Mouse (Mus musculus) CD8-positive naive resting alpha-beta T cell, adult 2 months (primary cell): Measurements from ENCODE around the gene Setd1b.

Source experiments
- DNase-seq, 2 experiments: peaks; one replicate each; pipeline ENCODE4 v3.0.0; 2022; ENCODE audit warnings: low read depth in 2 of 2, low spot score in 2 of 2

Setd1b gene

DNA sequence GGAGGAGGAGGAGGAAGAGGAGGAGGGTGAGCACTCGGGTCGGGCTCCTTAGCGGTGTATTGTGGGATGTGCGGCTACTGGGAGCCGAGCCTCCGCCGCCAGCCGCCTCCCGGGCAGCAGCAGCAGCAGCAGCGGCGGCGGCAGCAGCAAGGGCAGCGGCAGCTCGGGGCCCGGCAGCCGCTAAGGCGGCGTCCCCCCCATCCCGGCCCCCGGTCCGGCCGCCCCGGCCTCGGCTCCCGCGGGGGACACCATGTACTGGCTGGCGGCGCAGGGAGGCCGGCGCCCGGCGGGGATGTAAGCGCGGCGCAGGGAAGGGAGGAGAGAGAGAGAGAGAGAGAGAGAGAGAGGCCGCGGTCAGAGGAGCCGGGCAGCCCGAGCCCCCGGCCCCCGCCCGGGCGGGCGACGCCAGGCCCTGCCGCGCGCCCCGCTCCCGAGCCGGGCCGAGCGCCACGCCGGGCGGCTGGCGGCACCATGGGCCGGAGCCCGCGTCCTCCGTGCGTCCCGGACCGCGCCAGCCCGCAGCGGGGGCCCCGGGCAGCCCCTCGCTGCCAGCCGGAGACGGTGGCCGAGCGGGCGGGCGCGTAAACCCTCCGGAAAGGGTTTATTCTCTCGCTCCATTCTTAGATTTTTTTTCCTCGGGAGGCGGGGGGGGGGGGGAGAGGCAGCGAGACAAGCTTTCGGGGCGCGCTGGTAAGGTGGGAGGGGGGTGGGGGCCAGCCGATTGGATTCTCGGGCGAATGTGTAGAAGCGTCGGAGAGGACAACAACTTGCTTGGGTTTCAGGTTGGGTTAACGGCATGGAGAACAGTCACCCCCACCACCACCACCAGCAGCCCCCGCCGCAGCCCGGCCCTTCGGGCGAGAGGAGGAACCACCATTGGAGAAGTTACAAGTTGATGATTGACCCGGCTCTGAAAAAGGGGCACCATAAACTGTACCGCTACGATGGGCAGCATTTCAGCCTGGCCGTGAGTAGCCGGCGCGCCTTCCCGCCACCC is at the start of gene Setd1b:
Gene Setd1b, plus strand, starts transcription at position 33 of the 997 bp plus-strand sequence.
- DNase-seq: no peak

DNA sequence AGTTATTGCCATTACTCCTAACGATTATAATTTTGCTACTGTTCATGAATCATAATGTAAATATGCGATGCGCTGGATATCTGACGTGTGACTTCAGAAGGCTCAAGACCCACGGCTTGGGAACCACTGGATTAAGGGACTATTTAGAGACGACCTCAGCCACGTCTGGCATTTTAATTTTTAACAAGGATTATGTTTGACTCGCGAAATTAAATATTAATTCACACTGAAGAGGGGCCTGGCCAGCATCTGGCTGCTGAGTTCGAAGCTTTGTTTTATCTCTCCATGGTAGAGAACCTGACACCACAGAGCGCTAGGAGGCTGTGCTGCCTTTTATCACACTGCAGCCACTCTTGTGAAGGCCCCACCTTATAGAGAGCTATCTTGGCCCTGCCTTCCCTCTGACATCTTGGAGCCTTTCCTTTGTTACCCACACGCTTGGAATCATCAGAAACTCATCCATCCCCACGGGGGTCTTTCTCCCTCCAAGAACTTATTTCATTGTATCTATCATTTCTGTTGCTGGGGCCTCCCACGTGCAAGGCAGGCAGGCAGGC is 48.8 kb upstream of the Setd1b start:
- no peak for DNase-seq

DNA sequence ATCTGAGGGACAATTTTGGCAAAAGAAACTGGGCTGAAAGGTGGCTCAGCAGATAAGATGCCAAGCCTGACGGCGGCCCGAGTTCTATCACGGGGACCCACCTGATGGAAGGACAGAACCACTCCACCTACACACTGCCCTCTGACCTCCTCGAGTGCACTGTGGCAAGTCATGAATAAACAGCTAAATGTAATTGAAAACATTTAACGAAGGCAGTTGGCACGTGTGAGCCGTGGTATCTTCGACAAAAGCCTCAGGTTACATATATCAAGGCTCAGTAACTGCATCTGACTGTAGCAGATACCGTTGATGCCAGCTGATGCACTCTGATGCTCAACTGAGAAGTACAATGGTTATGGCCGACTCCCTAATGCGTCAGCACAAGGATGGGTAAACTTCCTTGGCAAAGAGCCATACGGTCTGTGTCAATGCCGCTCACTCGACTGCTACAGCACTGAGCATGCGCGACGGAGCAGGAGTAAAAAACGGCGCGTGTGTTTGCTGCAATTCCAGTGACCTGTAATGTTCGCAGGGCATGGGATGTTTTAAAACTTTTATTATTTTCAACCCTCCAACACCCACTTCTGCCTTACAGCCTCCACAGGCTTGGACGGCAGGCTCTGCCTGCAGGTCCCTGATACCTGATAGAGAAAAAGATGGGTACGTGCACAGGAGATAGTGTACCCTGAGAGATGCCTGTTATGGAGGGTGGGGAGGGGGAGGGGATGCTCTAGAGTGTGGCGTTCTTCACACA is 47.6 kb upstream of the Setd1b start:
- no peak for DNase-seq

DNA sequence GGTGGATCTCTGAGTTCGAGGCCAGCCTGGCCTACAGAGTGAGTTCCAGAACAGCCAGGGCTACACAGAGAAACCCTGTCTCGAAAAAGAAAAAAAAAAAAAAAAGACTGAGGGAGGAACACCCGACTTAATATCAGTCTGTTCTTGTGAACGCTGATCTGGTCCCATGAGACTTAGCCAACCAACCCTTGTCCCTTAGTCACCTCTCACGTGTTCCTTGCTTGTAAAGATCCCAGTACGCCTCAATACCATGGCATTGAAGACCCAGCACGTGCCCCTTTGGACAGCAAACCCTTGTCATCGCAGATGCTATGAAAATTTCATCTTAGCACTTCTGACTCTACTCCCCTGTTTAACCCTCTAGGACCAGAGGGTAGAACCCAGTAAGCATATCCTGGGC is 45.7 kb upstream of the Setd1b start:
- DNase-seq: no peak

DNA sequence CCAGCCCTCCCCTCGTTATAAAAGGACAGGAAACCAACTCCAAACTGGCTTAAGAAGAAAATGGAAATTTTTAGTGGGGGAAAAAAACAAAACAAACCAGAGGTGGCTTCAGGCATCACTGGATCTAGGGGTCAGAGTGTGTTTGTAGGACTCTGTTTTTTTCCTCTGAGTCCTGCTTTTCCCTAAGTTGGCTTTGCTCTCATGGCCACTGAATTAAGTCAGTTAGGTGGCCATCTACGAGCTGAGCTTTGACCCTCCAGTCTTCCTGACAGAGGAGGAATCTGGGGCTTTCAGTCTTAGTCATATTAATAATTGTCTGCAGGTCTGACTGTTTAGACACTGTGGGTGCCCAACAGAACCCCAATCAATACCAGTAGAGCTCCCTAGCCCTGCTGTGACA is 43.5 kb upstream of the Setd1b start:
- no peak for DNase-seq

DNA sequence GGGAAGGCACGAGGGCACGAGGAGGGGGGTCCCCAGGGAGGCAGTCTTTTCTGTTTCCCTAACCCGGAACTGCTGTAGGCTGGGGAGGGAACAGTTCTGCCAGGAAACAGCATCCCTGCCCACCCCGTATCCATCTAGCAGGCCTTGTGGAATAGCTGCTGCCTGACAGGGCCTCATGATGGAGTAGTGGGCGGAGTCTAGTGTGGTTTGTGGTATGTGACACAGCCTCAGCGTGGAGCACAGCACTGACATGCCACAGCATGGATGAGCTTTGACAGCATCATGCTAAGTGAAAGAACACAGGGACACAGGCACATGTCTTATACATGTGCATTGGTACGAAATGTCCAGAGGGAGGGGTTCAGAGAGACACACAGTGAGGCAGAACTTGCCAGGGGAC is 39.6 kb upstream of the Setd1b start:
- DNase-seq: no peak

DNA sequence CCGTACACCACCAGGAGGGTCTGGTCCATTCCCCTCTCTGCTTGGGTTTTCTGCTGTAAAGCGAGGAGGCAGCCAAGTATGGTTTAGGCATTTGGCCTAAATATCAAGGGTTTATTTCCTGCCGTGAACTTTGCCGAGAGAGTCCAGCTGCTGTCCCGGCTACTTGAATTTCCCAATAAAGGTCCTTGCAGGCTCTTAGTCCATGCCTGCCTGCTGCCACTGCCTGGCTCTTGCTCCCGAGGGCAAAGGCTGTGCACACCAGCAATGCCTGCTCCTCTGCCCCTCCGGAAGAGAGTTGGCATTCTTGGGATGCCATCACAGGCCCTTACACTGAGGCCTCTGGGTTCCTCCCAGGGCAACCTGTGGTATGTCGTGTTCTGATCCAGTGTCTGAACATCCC is 38.4 kb upstream of the Setd1b start:
- no peak for DNase-seq

DNA sequence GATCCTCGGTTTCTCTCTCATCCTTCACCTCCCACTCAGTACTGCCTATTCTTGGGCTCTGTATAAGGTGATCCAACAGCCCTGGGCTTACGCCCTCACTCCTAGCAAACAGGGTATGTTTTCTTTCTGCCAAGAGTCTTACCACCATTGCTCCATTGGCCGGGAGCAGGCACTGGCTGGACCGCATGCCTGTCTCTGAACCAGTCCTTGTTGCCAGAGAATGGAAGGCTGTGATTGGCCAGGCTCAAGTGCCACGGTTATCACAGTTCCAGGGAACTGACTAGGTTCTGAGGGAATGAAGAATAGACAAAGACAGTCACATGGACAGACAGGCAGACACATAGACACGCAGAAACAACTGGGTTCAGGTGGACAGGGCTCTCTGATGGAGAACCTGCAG is 37.2 kb upstream of the Setd1b start:
- DNase-seq: no peak

DNA sequence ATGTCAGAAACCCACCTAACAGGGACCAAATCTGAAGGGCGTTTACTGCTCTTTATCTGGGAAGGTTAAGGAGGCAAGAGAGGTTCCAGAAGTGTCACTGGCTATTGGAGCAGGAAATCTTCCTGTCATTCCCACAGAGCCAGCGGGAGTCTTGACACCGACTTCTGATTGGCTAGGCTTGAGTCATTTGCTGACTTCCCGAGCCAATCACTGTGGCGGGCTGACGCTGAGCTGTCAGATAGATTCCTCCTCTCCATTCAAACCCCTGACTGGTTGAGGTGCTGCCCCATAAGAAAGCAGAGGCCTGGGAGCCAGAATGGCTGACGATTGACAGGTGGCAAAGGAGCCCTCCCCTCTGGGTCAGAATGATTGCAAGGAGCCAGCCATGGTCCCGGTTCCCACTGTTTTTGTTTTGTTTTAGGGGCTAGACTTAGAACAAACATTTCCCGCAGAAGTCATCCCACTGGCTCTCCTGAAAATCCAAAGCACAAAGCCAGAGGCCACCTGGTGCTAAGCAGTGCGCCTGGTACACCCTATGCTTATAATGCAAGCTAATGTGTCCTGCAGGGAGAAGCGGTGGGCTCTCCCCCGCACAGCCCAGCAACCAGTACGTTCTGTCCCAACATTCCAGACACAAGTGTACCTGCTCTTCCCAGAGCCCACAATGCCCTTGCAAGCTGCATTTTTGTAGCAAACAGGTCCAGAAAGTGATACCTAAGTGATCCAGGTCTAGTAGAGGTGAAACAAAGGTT is 32.4 kb upstream of the Setd1b start:
- DNase-seq: no peak

DNA sequence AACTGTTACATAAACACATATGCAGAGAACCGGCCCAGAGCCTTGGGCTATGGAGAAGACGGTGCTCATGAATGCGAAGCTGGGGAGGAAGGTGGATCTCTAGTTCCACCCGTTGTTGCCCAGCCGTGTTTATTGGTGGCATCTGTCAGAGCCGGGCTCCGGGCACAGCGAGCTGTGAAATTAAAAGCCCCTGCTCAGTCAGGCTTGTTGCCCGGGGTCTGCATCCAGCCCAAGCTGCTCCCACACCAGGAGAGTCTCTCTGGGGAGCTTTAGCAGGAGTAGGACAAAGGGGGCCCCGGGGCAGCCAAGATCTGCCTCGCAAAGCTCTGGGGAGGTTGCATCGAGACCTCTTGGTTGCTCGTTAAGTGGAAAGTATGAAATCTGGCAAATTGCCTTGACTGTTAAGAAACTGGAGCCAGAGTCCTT is 31.7 kb upstream of the Setd1b start:
- DNase-seq: no peak

DNA sequence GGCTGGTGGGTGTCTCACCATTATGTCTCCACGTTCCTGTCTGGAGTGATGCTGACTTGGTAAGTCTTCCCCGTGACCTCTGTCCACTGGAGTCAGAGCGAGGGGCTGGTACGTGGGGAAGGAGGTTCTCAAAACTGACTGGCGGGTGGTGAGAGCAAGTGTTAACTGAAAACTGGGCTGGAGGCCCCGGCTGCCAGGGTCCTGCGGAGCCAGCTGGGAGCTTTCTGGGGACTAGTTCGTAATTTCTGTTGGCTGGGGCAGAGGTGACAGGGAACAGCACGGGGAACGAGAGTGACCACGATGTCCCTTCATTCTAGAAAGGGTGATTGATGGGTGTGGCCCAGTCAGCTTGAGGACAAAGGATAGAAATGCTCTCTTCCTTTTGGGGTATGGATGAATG is 27.9 kb upstream of the Setd1b start:
- no peak for DNase-seq

DNA sequence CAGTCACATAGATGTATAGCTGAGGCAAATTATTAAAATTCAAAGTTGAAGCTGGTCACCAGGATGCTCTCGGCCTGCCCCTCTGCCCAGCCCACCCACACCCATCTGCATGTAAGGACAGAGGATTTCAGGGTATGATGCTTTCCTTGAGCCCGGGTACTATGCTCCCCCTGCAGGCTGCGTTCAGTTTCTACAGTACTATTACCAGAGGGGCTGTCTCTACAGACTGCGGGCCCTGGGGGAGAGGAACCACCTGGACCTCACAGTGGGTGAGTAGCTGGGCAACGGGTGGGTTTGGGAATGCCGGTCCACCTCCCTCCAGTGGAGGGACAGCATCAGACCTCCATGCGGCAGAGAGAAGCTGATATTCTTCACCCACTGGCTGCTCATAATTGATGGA is 27.1 kb upstream of the Setd1b start:
- no peak for DNase-seq

DNA sequence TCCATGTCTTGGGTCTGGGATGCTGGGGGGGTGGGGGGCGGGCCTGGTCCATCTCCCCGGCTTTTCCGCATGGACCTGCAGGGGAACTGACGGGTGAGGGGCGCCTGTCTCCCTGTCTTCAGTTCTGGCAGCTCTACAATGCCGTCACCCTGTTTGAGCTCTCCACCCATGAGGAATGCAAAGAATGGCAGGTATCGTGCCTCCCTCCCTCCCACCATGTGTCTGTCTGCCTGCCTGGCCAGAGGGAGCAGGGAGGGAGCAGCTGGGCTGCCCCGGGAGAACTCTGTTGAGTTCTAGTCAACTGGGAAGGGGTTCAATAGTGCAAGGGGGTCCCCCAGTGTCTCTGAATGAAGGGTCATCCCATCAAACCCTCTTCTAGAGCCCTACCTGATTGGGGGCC is 25.9 kb upstream of the Setd1b start:
- DNase-seq: no peak

DNA sequence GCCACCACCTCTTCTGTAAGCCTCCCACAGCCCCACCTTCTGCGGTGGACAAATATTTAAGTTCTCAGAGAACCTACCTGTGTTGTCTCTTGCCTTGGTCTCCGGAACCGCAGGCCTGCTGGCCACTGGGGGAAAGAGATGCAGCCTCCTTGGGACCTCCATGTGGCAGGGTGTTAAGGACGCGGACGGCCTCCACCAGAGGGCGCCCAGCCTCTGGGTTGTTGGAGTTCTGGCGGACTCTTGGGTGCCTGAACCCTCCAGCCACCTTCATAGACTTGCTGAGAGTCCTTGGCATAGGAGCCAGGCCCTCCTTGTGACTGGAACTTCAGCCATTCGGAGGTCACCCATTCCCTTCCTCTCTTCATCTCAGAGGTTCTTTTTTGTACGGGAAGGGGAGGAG is 24.7 kb upstream of the Setd1b start:
- DNase-seq: peak; percentile 60 to 69

DNA sequence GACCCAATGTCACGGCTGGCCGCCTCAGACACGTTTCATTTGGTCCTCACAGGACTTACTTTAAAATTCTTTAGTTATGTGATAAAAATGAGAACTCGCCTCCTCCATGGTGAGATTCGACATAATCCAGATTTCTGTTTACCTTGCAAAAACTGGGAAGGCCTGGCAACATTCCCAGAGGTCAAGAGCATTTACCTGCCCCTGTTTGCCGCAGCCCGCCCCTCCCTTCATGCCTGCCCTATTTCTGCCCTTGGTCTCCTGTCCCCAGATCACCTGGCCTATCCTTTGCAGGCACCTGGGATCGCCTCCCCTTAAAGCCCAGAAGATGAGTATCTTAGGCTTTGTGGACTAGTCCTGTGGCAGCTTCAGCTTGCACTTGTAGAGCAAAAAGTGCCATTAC is 24.2 kb upstream of the Setd1b start:
- no peak for DNase-seq

DNA sequence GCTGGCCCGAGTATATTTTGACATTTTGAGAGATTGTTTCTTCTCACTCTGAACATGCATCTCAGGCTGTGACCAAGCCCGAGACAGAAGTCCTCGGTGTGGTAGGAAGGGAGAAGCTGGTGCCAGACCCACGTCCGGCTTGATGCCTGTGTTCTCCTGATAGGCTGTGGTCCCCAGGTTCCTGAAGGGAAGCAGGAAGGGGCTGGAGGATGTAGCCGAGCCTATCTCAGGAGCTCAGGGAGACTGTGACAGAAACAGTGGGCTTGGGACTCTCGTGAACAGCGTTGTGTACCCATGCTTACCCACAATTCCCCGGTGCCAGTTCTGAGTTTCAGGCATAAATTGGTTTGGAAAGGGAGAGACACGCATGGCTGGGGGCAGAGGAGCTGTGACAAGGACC is 23.2 kb upstream of the Setd1b start:
- DNase-seq: no peak

DNA sequence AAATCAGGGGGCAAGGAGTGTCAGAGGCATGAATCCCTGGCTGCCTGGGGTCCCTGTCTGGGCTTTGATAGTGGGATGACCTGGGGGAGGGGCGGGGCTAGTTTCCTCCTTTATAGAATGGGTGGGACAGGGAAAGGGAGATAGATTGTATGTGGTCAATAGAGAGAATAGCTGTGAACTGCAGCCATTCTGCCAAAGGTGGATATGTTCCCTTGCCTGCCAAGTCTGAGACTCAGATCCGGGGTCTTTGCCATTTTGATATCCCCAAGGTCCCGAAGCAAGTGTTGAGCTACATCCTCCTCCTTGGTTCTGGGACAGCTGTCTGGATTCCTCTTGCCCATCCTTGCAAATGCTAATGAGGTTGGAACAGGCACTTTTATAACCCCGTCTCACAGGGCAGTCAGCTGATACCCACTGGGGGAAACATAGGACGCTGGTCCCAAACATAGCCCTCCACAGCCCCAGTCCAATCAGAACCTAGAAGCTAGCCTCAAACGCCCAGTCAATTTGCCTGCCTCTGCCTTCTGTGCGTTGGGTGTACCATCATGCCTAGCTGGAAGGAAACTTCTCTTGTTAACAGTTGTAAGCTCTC is 21.3 kb upstream of the Setd1b start:
- DNase-seq: no peak

DNA sequence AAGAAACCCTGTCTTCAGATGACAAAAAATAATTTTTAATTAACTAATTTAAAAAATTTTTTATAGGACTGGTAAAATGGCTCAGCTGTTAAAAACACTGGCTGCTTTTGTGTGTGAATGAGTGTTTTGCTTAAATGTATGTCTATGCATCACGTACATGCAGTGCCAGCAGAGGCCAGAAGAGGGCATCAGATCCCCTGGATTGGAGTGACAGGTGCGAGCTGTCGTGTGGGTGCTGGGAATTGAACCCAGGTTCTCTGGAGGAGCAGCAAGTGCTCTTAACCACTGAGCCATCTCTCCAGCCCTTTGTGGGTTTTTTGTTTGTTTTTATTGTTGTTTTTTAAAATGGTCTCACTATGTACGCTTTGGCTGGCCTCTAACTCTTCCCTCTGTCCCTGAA is 19.8 kb upstream of the Setd1b start:
- DNase-seq: no peak

DNA sequence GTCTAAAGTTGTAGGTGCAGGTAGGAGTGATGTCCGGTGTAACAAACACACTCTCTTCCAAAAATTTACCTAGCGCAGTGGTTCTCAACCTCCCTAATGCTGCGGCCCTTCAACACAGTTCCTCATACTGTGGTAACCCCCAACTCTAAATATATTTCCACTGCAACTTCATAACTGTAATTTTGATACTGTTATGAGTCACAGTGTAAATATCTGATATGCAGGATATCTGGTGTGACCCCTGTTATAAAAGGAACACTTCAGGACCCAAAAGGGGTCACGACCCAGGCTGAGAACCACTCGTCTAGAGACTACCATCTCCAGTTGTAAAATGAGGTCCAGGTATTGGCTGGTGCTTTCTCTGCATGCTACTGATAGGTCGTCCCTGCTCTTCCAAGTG is 16.9 kb upstream of the Setd1b start:
- no peak for DNase-seq

DNA sequence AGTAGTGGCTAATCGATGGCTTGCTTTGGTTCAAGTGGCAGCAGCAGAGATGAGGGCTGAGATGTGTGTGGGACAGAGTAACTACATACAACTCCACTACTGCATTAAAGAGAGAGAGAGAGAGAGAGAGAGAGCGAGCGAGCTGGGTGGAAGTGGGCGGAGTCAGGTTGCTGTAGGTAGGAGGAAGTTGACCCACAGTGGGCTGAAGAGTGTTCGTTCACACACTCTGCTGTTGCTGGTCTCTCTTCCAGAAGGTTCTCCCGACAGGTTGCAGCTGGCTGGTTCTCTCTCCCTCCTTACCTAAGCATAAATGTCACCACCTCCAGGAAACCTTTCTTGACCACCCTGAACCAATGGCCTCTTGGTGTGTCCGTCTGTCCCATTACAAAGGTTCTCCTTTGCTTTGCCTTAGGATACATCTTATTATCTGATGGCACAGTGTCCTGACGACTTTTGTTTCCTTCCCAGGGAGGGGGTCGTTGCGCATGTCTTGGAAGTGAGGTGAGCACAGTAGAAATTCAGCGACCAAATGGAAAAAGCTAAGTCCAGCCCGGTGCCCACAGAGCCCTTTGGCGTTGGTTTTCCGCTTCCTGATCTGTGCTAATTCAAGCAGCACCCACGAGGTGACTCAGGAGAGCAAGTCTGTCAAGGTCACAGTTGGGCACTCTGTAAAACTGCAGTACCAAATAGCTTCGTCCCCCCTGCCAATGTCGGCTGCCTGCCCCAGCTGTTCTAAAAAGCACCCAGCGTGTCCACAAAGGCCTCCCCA is 16.2 kb upstream of the Setd1b start:
- DNase-seq: peak in 1 of 2 experiments; percentile 49
